Mouse (Mus musculus) ES-Bruce4 (cell line): ENCODE measurements around the gene Jam3.

Experiments
- CTCF ChIP-seq: IDR thresholded peaks from one replicate; pipeline ENCODE4 v1.8.1; 2011; ENCODE audit warnings: low read depth, low read length
- EP300 ChIP-seq: IDR thresholded peaks from 2 replicates; pipeline ENCODE4 v1.6.1; 2011; ENCODE audit warnings: low read depth, low read length; ENCODE audit not compliant: insufficient read depth
- POLR2A ChIP-seq: IDR thresholded peaks from one replicate; pipeline ENCODE4 v1.8.1; 2011; ENCODE audit warnings: low read length; ENCODE audit not compliant: insufficient read depth

DNA sequence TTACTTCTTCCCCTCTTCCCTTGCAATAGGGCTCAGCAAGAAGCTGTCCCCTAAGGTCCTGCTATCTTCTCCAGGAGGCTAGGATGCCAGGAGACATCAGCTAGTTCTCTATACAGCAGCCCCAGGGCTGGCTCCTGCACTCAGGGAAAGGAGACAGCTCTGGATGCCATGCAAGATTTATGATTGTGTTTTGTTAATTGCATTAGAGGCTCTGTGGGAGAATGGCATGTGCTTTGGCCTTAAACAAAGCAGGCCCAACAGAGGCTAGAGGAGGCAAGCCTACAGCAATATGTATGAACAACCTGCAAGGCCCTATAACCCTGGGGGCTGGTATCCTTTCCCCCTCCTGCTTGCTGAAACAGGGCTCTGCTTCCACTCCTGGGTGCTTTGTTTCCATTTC lies 30.6 kb upstream of the Jam3 start:
- no peak for TF ChIP-seq CTCF
- TF ChIP-seq POLR2A: no peak
- TF ChIP-seq EP300: no peak
